Mouse (Mus musculus) C2C12 (cell line): Measurements from ENCODE around the gene Rpl41.

Experiments
- CEBPB ChIP-seq: IDR thresholded peaks from one replicate; pipeline ENCODE4 v1.6.1; 2011; ENCODE audit warnings: low read depth, mild to moderate bottlenecking, control low read depth, moderate library complexity
- CTCF ChIP-seq: IDR thresholded peaks from one replicate; pipeline ENCODE4 v1.5.1; 2011; ENCODE audit not compliant: control insufficient read depth, insufficient read depth, insufficient read length
- FOSL1 ChIP-seq: IDR thresholded peaks from one replicate; pipeline ENCODE4 v1.8.0; 2011; ENCODE audit warnings: mild to moderate bottlenecking, low read length; ENCODE audit not compliant: poor library complexity, insufficient read depth, severe bottlenecking
- MAX ChIP-seq: IDR thresholded peaks from one replicate; pipeline ENCODE4 v1.6.1; 2011; ENCODE audit warnings: mild to moderate bottlenecking, control low read depth
- MYOD1 ChIP-seq: IDR thresholded peaks from one replicate; pipeline ENCODE4 v1.6.1; 2011; ENCODE audit warnings: low read depth; ENCODE audit not compliant: control insufficient read depth, insufficient read length
- MYOG ChIP-seq: IDR thresholded peaks from one replicate; pipeline ENCODE4 v1.6.1; 2011; ENCODE audit not compliant: control insufficient read depth, insufficient read length; ENCODE audit errors: extremely low read depth
- USF1 ChIP-seq: IDR thresholded peaks from one replicate; pipeline ENCODE4 v1.6.1; 2011; ENCODE audit warnings: low read depth, mild to moderate bottlenecking, control low read depth, moderate library complexity

DNA sequence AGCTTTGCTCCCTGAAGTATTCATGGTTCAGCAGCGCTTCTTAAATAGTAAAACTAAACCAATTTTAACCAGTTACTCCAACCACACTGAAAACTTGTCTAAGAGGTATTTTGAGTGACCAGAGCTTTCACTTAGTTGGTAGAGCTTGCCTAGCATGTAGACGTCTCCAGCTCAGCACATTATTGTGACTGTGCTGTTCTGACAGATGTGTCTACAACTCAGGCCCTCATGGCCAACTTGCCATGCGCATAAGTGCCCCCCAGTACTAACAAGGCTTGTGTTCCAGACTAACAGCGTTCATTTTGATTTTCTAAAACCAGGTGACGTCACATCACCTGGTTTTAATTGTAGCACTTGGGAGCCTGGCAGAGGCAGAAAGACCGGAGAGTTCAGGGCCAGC is 7.9 kb upstream of the Rpl41 start:
- TF ChIP-seq CTCF (no peak), MYOG (no peak), CEBPB (no peak), USF1 (no peak), MAX (no peak), FOSL1 (no peak), MYOD1 (no peak)
